Mouse (Mus musculus) ES-CJ7 (cell line): ENCODE data around the gene Nfia.

ENCODE experiments used
- DNase-seq: peaks from one replicate; pipeline ENCODE4 v3.0.0; 2011; ENCODE audit warnings: low read depth, low spot score

The Nfia gene

GRCm38 (mm10) chr4:97816001-97816400 lies 43.5 kb downstream of the Nfia start:
- DNase-seq: no peak

- no peak for DNase-seq
Measured at GRCm38 (mm10) chr4:97816753-97817152, 44.2 kb downstream of the Nfia start.

GRCm38 (mm10) chr4:97817741-97818140 lies 45.2 kb downstream of the Nfia start:
- DNase-seq: no peak

GRCm38 (mm10) chr4:97818498-97818897 lies 46.0 kb downstream of the Nfia start:
- no peak for DNase-seq

- DNase-seq: no peak
Measured at GRCm38 (mm10) chr4:97819101-97819500, 46.6 kb downstream of the Nfia start.

- DNase-seq: no peak
Measured at GRCm38 (mm10) chr4:97820474-97821259, 48.1 kb downstream of the Nfia start.

GRCm38 (mm10) chr4:97821556-97822251 lies 49.2 kb downstream of the Nfia start:
- no peak for DNase-seq

- DNase-seq: no peak
Measured at GRCm38 (mm10) chr4:97823512-97823911, 51.0 kb downstream of the Nfia start.

- no peak for DNase-seq
Measured at GRCm38 (mm10) chr4:97824451-97824850, 51.9 kb downstream of the Nfia start.

GRCm38 (mm10) chr4:97825432-97825831 lies 52.9 kb downstream of the Nfia start:
- no peak for DNase-seq

GRCm38 (mm10) chr4:97825841-97826240 lies 53.3 kb downstream of the Nfia start:
- no peak for DNase-seq

- DNase-seq: no peak
Measured at GRCm38 (mm10) chr4:97827115-97827514, 54.6 kb downstream of the Nfia start.

GRCm38 (mm10) chr4:97828579-97828978 lies 56.0 kb downstream of the Nfia start:
- DNase-seq: no peak

GRCm38 (mm10) chr4:97829336-97830050 lies 57.0 kb downstream of the Nfia start:
- no peak for DNase-seq

- no peak for DNase-seq
Measured at GRCm38 (mm10) chr4:97830051-97830853, 57.7 kb downstream of the Nfia start.

- no peak for DNase-seq
Measured at GRCm38 (mm10) chr4:97830935-97831608, 58.5 kb downstream of the Nfia start.

GRCm38 (mm10) chr4:97831611-97832278 lies 59.2 kb downstream of the Nfia start:
- no peak for DNase-seq

GRCm38 (mm10) chr4:97832279-97832640 lies 59.7 kb downstream of the Nfia start:
- DNase-seq: no peak

GRCm38 (mm10) chr4:97836812-97837211 lies 64.3 kb downstream of the Nfia start:
- DNase-seq: no peak

GRCm38 (mm10) chr4:97837724-97838123 lies 65.2 kb downstream of the Nfia start:
- DNase-seq: no peak

GRCm38 (mm10) chr4:97838651-97839050 lies 66.1 kb downstream of the Nfia start:
- no peak for DNase-seq
